19 mouse cellular contexts compared by ENCODE assay signal in the genomic region with DNA sequence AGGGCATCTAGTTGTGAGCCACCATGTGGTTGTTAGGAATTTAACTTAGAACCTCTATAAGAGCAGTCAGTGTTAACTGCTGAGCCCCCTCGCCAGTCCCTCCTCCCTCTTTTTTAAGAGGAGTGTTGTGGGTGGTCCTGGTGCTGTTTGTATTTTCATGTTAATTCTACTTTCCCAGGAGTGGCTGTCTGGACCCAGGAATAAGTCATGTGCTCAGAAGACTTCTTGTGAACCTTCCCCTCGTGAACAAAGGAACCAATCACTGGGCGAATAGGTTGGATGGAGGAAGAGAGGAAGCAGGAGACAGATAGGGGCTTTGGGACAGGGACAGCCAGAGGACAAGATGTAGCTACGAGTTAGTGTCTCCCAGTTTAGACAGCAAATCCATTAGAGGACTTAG. TPM values are rescaled to one million over a fixed set of nuclear protein-coding genes. Genes with fewer than 3 reads are reported as not detected.
DNase-seq lines count a peak whose midpoint lies in the region; ATAC-seq lines count a peak whose summit lies in the region.
"Had no signal": no experiment of that assay in that cellular context is flagged by ENCODE, and none has a peak within 500 bp of the region (broad histone marks: within the 10 kb centered on the region; RNA-seq: fewer than 3 reads in every experiment).

No protein-coding gene starts in this region.

- WGBS in forebrain, embryonic 14.5 days, result 24% methylated on average over 4 of the region's 4 CpGs
- 38% methylated on average over 4 of the region's 4 CpGs for WGBS in forebrain, embryonic 10.5 days
- 28% methylated on average over 4 of the region's 4 CpGs for WGBS in midbrain, embryonic 10.5 days
- WGBS in midbrain, embryonic 16.5 days, result 28% methylated on average over 4 of the region's 4 CpGs

- H3K4me1 ChIP-seq in forebrain, embryonic 14.5 days (ENCODE audit: control insufficient read depth, insufficient read depth, low read length), result no peaks in the 10 kb centered on the region
- H3K4me1 ChIP-seq in forebrain, embryonic 10.5 days, result peaks cover 3% of the 10 kb centered on the region; the same call in 1 of the 2 replicates
- H3K4me1 ChIP-seq in midbrain, embryonic 10.5 days, result peaks cover 6% of the 10 kb centered on the region
- H3K4me1 ChIP-seq in midbrain, embryonic 16.5 days (ENCODE audit: control insufficient read depth, insufficient read depth, low read length), result no peaks in the 10 kb centered on the region
- H3K4me1 ChIP-seq: embryonic facial prominence, embryonic 13.5 days; heart, embryonic 10.5 days; hindbrain, embryonic 15.5 days; intestine, embryonic 15.5 days; kidney, embryonic 15.5 days had no signal

- H3K36me3 ChIP-seq in forebrain, embryonic 14.5 days (ENCODE audit: control insufficient read depth, insufficient read depth, low read length), result peaks cover 76% of the 10 kb centered on the region
- H3K36me3 ChIP-seq in forebrain, embryonic 10.5 days (replicated peaks), result peaks cover 61% of the 10 kb centered on the region
- H3K36me3 ChIP-seq in midbrain, embryonic 10.5 days, result peaks cover 81% of the 10 kb centered on the region
- H3K36me3 ChIP-seq in midbrain, embryonic 16.5 days (ENCODE audit: control insufficient read depth, insufficient read depth, low read length), result peaks cover 25% of the 10 kb centered on the region
- H3K36me3 ChIP-seq: intestine, embryonic 15.5 days had no signal

- DNase-seq in forebrain, embryonic 14.5 days (ENCODE audit: low spot score), result peak; percentile 7
- no peak for DNase-seq in forebrain, embryonic 10.5 days (ENCODE audit: extremely low spot score, low spot score)
- peak; percentile 16 for DNase-seq in midbrain, embryonic 10.5 days (ENCODE audit: low spot score)
- peak; percentile 92 for DNase-seq in ZHBTc4 (ENCODE audit: low read depth, low spot score)
- peak; percentile 27 for DNase-seq in mesoderm, embryonic 11.5 days (ENCODE audit: low read depth, low spot score)
- no peak for DNase-seq in spleen, postnatal 14 days (ENCODE audit: low spot score in 2 of 2)
- no peak for DNase-seq in left cerebral cortex, postnatal 4 days
- DNase-seq: cerebellum, adult 8-10 months; lung, postnatal 10 days; thymus, postnatal 14 days had no signal

- no peak overlapping the region for H3K27ac ChIP-seq in forebrain, embryonic 14.5 days (ENCODE audit: low read depth, low read length)
- H3K27ac ChIP-seq in forebrain, embryonic 10.5 days, result no peak overlapping the region
- H3K27ac ChIP-seq in midbrain, embryonic 10.5 days (replicated peaks), result no peak overlapping the region; the same call in 1 of the 2 replicates
- no peak overlapping the region for H3K27ac ChIP-seq in midbrain, embryonic 16.5 days (ENCODE audit: low read length)
- H3K27ac ChIP-seq: embryonic facial prominence, embryonic 13.5 days; heart, embryonic 10.5 days; hindbrain, embryonic 15.5 days; intestine, embryonic 15.5 days; kidney, embryonic 15.5 days; liver, embryonic 14.5 days had no signal

- no peaks in the 10 kb centered on the region for H3K9me3 ChIP-seq in forebrain, embryonic 14.5 days (replicated peaks; ENCODE audit: control insufficient read depth, low read length)
- no peaks in the 10 kb centered on the region for H3K9me3 ChIP-seq in forebrain, embryonic 10.5 days
- no peaks in the 10 kb centered on the region for H3K9me3 ChIP-seq in midbrain, embryonic 10.5 days (replicated peaks)
- H3K9me3 ChIP-seq in midbrain, embryonic 16.5 days (replicated peaks; ENCODE audit: control insufficient read depth, low read length, poor library complexity, severe bottlenecking), result no peaks in the 10 kb centered on the region
- H3K9me3 ChIP-seq: embryonic facial prominence, embryonic 13.5 days; G1E; heart, embryonic 10.5 days; hindbrain, embryonic 15.5 days; intestine, embryonic 15.5 days; kidney, embryonic 15.5 days had no signal

- H3K4me3 ChIP-seq in forebrain, embryonic 14.5 days (ENCODE audit: low read depth, low read length), result no peak overlapping the region
- H3K4me3 ChIP-seq in forebrain, embryonic 10.5 days, result no peak overlapping the region
- H3K4me3 ChIP-seq in midbrain, embryonic 10.5 days, result no peak overlapping the region
- H3K4me3 ChIP-seq in midbrain, embryonic 16.5 days (ENCODE audit: low read depth, low read length), result no peak overlapping the region
- H3K4me3 ChIP-seq: embryonic facial prominence, embryonic 13.5 days; heart, embryonic 10.5 days; hindbrain, embryonic 15.5 days; intestine, embryonic 15.5 days; kidney, embryonic 15.5 days had no signal

- intact Hi-C loops in left cerebral cortex, postnatal 4 days (cut with DNase I), result loop anchor here (10.0 kb wide), 1 partner anchor 85 kb away; no protein-coding TSS in a partner anchor

- H3K4me2 ChIP-seq in forebrain, embryonic 14.5 days (ENCODE audit: low read length), result no peak overlapping the region
- no peak overlapping the region for H3K4me2 ChIP-seq in midbrain, embryonic 16.5 days (ENCODE audit: low read length)
- H3K4me2 ChIP-seq: embryonic facial prominence, embryonic 13.5 days; hindbrain, embryonic 15.5 days; intestine, embryonic 15.5 days; kidney, embryonic 15.5 days had no signal

- ATAC-seq in forebrain, embryonic 14.5 days, result no peak
- ATAC-seq in midbrain, embryonic 16.5 days, result no peak
- ATAC-seq: forebrain, embryonic 16.5 days; intestine, embryonic 15.5 days had no signal

- H3K27me3 ChIP-seq in forebrain, embryonic 14.5 days (replicated peaks; ENCODE audit: control insufficient read depth, insufficient read depth, low read length), result no peaks in the 10 kb centered on the region
- H3K27me3 ChIP-seq in forebrain, embryonic 10.5 days (ENCODE audit: poor library complexity, severe bottlenecking), result no peaks in the 10 kb centered on the region
- no peaks in the 10 kb centered on the region for H3K27me3 ChIP-seq in midbrain, embryonic 10.5 days (ENCODE audit: low read depth, poor library complexity, severe bottlenecking)
- no peaks in the 10 kb centered on the region for H3K27me3 ChIP-seq in midbrain, embryonic 16.5 days (ENCODE audit: control insufficient read depth, insufficient read depth, low read depth, low read length)
- H3K27me3 ChIP-seq: embryonic facial prominence, embryonic 13.5 days; hindbrain, embryonic 15.5 days; intestine, embryonic 15.5 days; kidney, embryonic 15.5 days had no signal

- no peak overlapping the region for H3K9ac ChIP-seq in forebrain, embryonic 14.5 days (ENCODE audit: low read length)
- H3K9ac ChIP-seq in midbrain, embryonic 16.5 days (ENCODE audit: low read depth, low read length), result no peak overlapping the region
- H3K9ac ChIP-seq: embryonic facial prominence, embryonic 13.5 days; hindbrain, embryonic 15.5 days; intestine, embryonic 15.5 days; kidney, embryonic 15.5 days; liver, embryonic 14.5 days had no signal

RNA-seq across cellular contexts. Expression of a gene that starts 45.1 kb away (rescaled TPM):
- 44.0 and 45.2 TPM in 2 replicates for polyA plus RNA-seq in forebrain, embryonic 14.5 days (2014; fragmentation: Nextera tagmentation; extraction: Ambion mirVana)
- 10.4 and 10.6 TPM in 2 replicates for polyA plus RNA-seq in forebrain, embryonic 10.5 days (2016; fragmentation: Nextera tagmentation; extraction: Ambion mirVana)
- 12.1 and 17.3 TPM in 2 replicates for polyA plus RNA-seq in midbrain, embryonic 10.5 days (2016; fragmentation: Nextera tagmentation; extraction: Ambion mirVana)
- polyA plus RNA-seq in midbrain, embryonic 16.5 days (2015; fragmentation: Nextera tagmentation; extraction: Ambion mirVana), result 43.9 and 44.0 TPM in 2 replicates
- total RNA-seq in left cerebral cortex, postnatal 4 days (2021), result 100 to 1,000 TPM; 127 to 137 TPM

RNA-seq across cellular contexts. Expression of a gene that starts 47.9 kb away (rescaled TPM):
- 67.6 and 70.2 TPM in 2 replicates for polyA plus RNA-seq in forebrain, embryonic 14.5 days (2014; fragmentation: Nextera tagmentation; extraction: Ambion mirVana)
- 45.7 and 46.5 TPM in 2 replicates for polyA plus RNA-seq in forebrain, embryonic 10.5 days (2016; fragmentation: Nextera tagmentation; extraction: Ambion mirVana)
- 47.0 and 49.3 TPM in 2 replicates for polyA plus RNA-seq in midbrain, embryonic 10.5 days (2016; fragmentation: Nextera tagmentation; extraction: Ambion mirVana)
- 55.3 TPM in 2 replicates for polyA plus RNA-seq in midbrain, embryonic 16.5 days (2015; fragmentation: Nextera tagmentation; extraction: Ambion mirVana)
- total RNA-seq in left cerebral cortex, postnatal 4 days (2021), result 10 to 100 TPM; 47.0 to 47.7 TPM

Comparison
In these comparisons a context has a peak if more than half of its experiments do, and no peak if none do; other contexts are left out.
1. DNase-seq: peak in forebrain, embryonic 14.5 days (single experiment), midbrain, embryonic 10.5 days (single experiment), ZHBTc4 (single experiment) and mesoderm, embryonic 11.5 days (single experiment); none in forebrain, embryonic 10.5 days (single experiment), spleen, postnatal 14 days (0 of 2) and left cerebral cortex, postnatal 4 days (single experiment).